Mouse (Mus musculus) myocyte (in vitro differentiated cells): ENCODE data around the gene Pkig. TPM values are rescaled to one million over a fixed set of nuclear protein-coding genes. Genes with fewer than 3 reads are reported as not detected.

ENCODE experiments used
- H3K27me3 ChIP-seq: one replicate; pipeline ENCODE4 v1.6.1; 2011; ENCODE audit not compliant: control insufficient read depth, insufficient read depth, insufficient read length
- H3K36me3 ChIP-seq: one replicate; pipeline ENCODE4 v1.6.1; 2011; ENCODE audit not compliant: control insufficient read depth, insufficient read depth
- H3K4me2 ChIP-seq: one replicate; pipeline ENCODE4 v1.6.1; 2011; ENCODE audit warnings: low read depth, control low read depth
- H3K4me3 ChIP-seq: one replicate; pipeline ENCODE4 v1.5.1; 2011; ENCODE audit warnings: mild to moderate bottlenecking, control low read depth, moderate library complexity
- H3K79me2 ChIP-seq: one replicate; pipeline ENCODE4 v1.6.1; 2011; ENCODE audit not compliant: control insufficient read depth, insufficient read depth
- H3ac ChIP-seq: one replicate; pipeline ENCODE4 v1.6.1; 2011; ENCODE audit not compliant: control insufficient read depth, insufficient read length
- CEBPB ChIP-seq: IDR thresholded peaks from 2 replicates; pipeline ENCODE4 v1.6.1; 2011; ENCODE audit warnings: mild to moderate bottlenecking, moderate library complexity; ENCODE audit not compliant: poor library complexity, insufficient read depth, severe bottlenecking
- E2F4 ChIP-seq: IDR thresholded peaks from one replicate; pipeline ENCODE4 v1.6.1; 2011; ENCODE audit warnings: mild to moderate bottlenecking, control low read depth, moderate library complexity; ENCODE audit not compliant: insufficient read depth
- MAX ChIP-seq: IDR thresholded peaks from one replicate; pipeline ENCODE4 v1.6.1; 2011; ENCODE audit warnings: low read depth, mild to moderate bottlenecking, control low read depth
- MYOD1 ChIP-seq, 3 experiments: IDR thresholded peaks; one replicate each; pipeline ENCODE4 v1.6.1; 2011; ENCODE audit warnings: control low read depth in 2 of 3, low read depth in 2 of 3, mild to moderate bottlenecking in 2 of 3, moderate library complexity in 1 of 3; ENCODE audit not compliant: insufficient read length in 2 of 3, control insufficient read depth in 1 of 3
- MYOG ChIP-seq, 3 experiments: IDR thresholded peaks; one replicate each; pipeline ENCODE4 v1.6.1; 2011; ENCODE audit warnings: control low read depth in 2 of 3, low read depth in 2 of 3, mild to moderate bottlenecking in 2 of 3; ENCODE audit not compliant: insufficient read length in 2 of 3, control insufficient read depth in 1 of 3, insufficient read depth in 1 of 3
- POLR2A ChIP-seq: IDR thresholded peaks from one replicate; pipeline ENCODE4 v1.6.1; 2011; ENCODE audit warnings: low read depth, mild to moderate bottlenecking, control low read depth, moderate library complexity; ENCODE audit not compliant: insufficient read length
- POLR2AphosphoS2 ChIP-seq: IDR thresholded peaks from one replicate; pipeline ENCODE4 v1.6.1; 2011; ENCODE audit warnings: low read depth, control low read depth; ENCODE audit not compliant: insufficient read length
- REST ChIP-seq: IDR thresholded peaks from one replicate; pipeline ENCODE4 v1.6.1; 2011; ENCODE audit warnings: mild to moderate bottlenecking, control low read depth, moderate library complexity; ENCODE audit not compliant: insufficient read depth, insufficient read length
- SRF ChIP-seq: IDR thresholded peaks from one replicate; pipeline ENCODE4 v1.6.1; 2011; ENCODE audit warnings: low read depth; ENCODE audit not compliant: control insufficient read depth, insufficient read length
- TCF12 ChIP-seq: IDR thresholded peaks from one replicate; pipeline ENCODE4 v1.6.1; 2011; ENCODE audit warnings: mild to moderate bottlenecking, control low read depth; ENCODE audit not compliant: poor library complexity, insufficient read depth, severe bottlenecking
- TCF3 ChIP-seq: IDR thresholded peaks from one replicate; pipeline ENCODE4 v1.6.1; 2011; ENCODE audit warnings: low read depth, control low read depth; ENCODE audit not compliant: insufficient read length
- USF1 ChIP-seq: IDR thresholded peaks from one replicate; pipeline ENCODE4 v1.6.1; 2011; ENCODE audit warnings: low read depth, mild to moderate bottlenecking, control low read depth, moderate library complexity
- polyA plus RNA-seq: library from polyadenylated mRNA; unstranded; fragments of >200 nt; fragmentation: generic; extraction: Trizol; gene quantifications from one replicate; pipeline ENCODE4 v1.2.1, GENCODE M21; 2012; ENCODE audit warnings: missing spikeins

Gene Pkig
- polyA plus RNA-seq, 1 experiment: 799 TPM

GRCm38 (mm10) chr2:163670872-163671594 lies 12.8 kb downstream of the Pkig start:
- Histone ChIP-seq H3K4me3 (no peak overlapping the region), H3K4me2 (no peak overlapping the region), H3K79me2 (peaks cover 73% of the 10 kb centered on the region), H3ac (no peak overlapping the region), H3K36me3 (no peaks in the 10 kb centered on the region), H3K27me3 (no peaks in the 10 kb centered on the region)
- TF ChIP-seq E2F4: no peak
- no peak for TF ChIP-seq TCF3
- no peak for TF ChIP-seq POLR2A
- TF ChIP-seq TCF12: no peak
- no peak for TF ChIP-seq USF1
- no peak for TF ChIP-seq POLR2AphosphoS2
- no peak for TF ChIP-seq CEBPB

GRCm38 (mm10) chr2:163674397-163674796 lies 16.2 kb downstream of the Pkig start:
- Histone ChIP-seq H3K4me3 (no peak overlapping the region), H3K36me3 (no peaks in the 10 kb centered on the region), H3K79me2 (peaks cover 76% of the 10 kb centered on the region), H3K27me3 (no peaks in the 10 kb centered on the region), H3K4me2 (peak overlapping the region; percentile 93), H3ac (peak overlapping the region; percentile 33)
- TF ChIP-seq USF1 (no peak), E2F4 (no peak), TCF12 (peak; percentile 26), POLR2AphosphoS2 (no peak), POLR2A (peak; percentile 32), MAX (no peak), TCF3 (no peak), CEBPB (no peak), REST (no peak), MYOD1 (IDR thresholded peaks at IDR 0.05; ENCODE audit: control insufficient read depth in 1 of 3, insufficient read length in 2 of 3, low read depth in 2 of 3) (peak in 1 of 3 experiments; percentile 65), MYOG (IDR thresholded peaks at IDR 0.05; ENCODE audit: control insufficient read depth in 1 of 3, insufficient read depth in 1 of 3, insufficient read length in 2 of 3, low read depth in 2 of 3) (peak in 1 of 3 experiments; percentile 52), SRF (no peak)

- no peaks in the 10 kb centered on the region for H3K36me3 ChIP-seq
- H3K4me3 ChIP-seq: no peak overlapping the region
- peak overlapping the region; percentile 93 for H3K4me2 ChIP-seq
- no peaks in the 10 kb centered on the region for H3K27me3 ChIP-seq
- TF ChIP-seq POLR2AphosphoS2 (no peak), POLR2A (peak; percentile 19), TCF12 (peak; percentile 78), CEBPB (0 out of 2 replicates have a peak, but pooled peaks have one; percentile 5), MYOD1 (IDR thresholded peaks at IDR 0.05; ENCODE audit: control insufficient read depth in 1 of 3, insufficient read length in 2 of 3, low read depth in 2 of 3) (peak; percentile 53 to 60 (median 56)), MYOG (IDR thresholded peaks at IDR 0.05; ENCODE audit: control insufficient read depth in 1 of 3, insufficient read depth in 1 of 3, insufficient read length in 2 of 3, low read depth in 2 of 3) (peak in 2 of 3 experiments; percentile 48 to 86)
- H3ac ChIP-seq: peak overlapping the region; percentile 33
- peaks cover 78% of the 10 kb centered on the region for H3K79me2 ChIP-seq
Observed at GRCm38 (mm10) chr2:163675144-163675619, 17.0 kb downstream of the Pkig start.

GRCm38 (mm10) chr2:163675662-163676061 lies 17.5 kb downstream of the Pkig start:
- H3K27me3 ChIP-seq: no peaks in the 10 kb centered on the region
- no peaks in the 10 kb centered on the region for H3K36me3 ChIP-seq
- no peak overlapping the region for H3ac ChIP-seq
- no peak for TF ChIP-seq MYOG (IDR thresholded peaks at IDR 0.05; ENCODE audit: control insufficient read depth in 1 of 3, insufficient read depth in 1 of 3, insufficient read length in 2 of 3, low read depth in 2 of 3)
- peak overlapping the region; percentile 93 for H3K4me2 ChIP-seq
- no peak overlapping the region for H3K4me3 ChIP-seq
- peaks cover 78% of the 10 kb centered on the region for H3K79me2 ChIP-seq

GRCm38 (mm10) chr2:163676321-163676720 lies 18.1 kb downstream of the Pkig start:
- Histone ChIP-seq H3K27me3 (no peaks in the 10 kb centered on the region), H3K4me2 (peak overlapping the region; percentile 93), H3K36me3 (no peaks in the 10 kb centered on the region), H3K4me3 (no peak overlapping the region), H3ac (no peak overlapping the region), H3K79me2 (peaks cover 78% of the 10 kb centered on the region)
- no peak for TF ChIP-seq CEBPB
- TF ChIP-seq MYOD1 (IDR thresholded peaks at IDR 0.05; ENCODE audit: control insufficient read depth in 1 of 3, insufficient read length in 2 of 3, low read depth in 2 of 3): no peak
- TF ChIP-seq MAX: no peak
- TF ChIP-seq POLR2AphosphoS2: no peak
- no peak for TF ChIP-seq E2F4
